In genomic region chr1:131981378-131982013, GRCm38 (mm10) we compare ENCODE assay signal across 8 mouse cellular contexts. TPM values are rescaled to one million over a fixed set of nuclear protein-coding genes. Genes with fewer than 3 reads are reported as not detected.
DNase-seq lines count a peak whose midpoint lies in the region; ATAC-seq and TF ChIP-seq lines count a peak whose summit lies in the region.

No protein-coding gene starts in this region.

- no peaks in the 10 kb centered on the region for H3K9me3 ChIP-seq in embryonic facial prominence, embryonic 10.5 days
- H3K9me3 ChIP-seq in heart, embryonic 16.5 days (replicated peaks; ENCODE audit: control insufficient read depth, low read length): no peaks in the 10 kb centered on the region
- no peaks in the 10 kb centered on the region for H3K9me3 ChIP-seq in liver, embryonic 12.5 days (replicated peaks)
- no peaks in the 10 kb centered on the region for H3K9me3 ChIP-seq in neural tube, embryonic 11.5 days (ENCODE audit: control insufficient read depth, low read length)

- DNase-seq in A20 (ENCODE audit: low read depth, low spot score): peak; percentile 76
- peak; percentile 88 for DNase-seq in adrenal gland, postnatal 10 days
- DNase-seq in embryonic facial prominence, embryonic 10.5 days (ENCODE audit: low spot score): peak; percentile 81
- DNase-seq in kidney, postnatal 14 days: peak; percentile 82
- peak; percentile 84 for DNase-seq in neural tube, embryonic 11.5 days (ENCODE audit: low spot score)

- peak; percentile 76; the same call in 1 of the 2 replicates for TF ChIP-seq CTCF in testis, adult 2 months (IDR thresholded peaks at IDR 0.05; ENCODE audit: control insufficient read depth, insufficient read depth, insufficient replicate concordance, low read depth, low read length)

- peaks cover 14% of the 10 kb centered on the region for H3K36me3 ChIP-seq in embryonic facial prominence, embryonic 10.5 days (replicated peaks)
- H3K36me3 ChIP-seq in heart, embryonic 16.5 days (ENCODE audit: control insufficient read depth, insufficient read depth): no peaks in the 10 kb centered on the region
- H3K36me3 ChIP-seq in liver, embryonic 12.5 days: no peaks in the 10 kb centered on the region
- H3K36me3 ChIP-seq in neural tube, embryonic 11.5 days (ENCODE audit: control insufficient read depth, insufficient read depth, low read length): no peaks in the 10 kb centered on the region
- H3K36me3 ChIP-seq in testis, adult 2 months (ENCODE audit: control insufficient read depth, insufficient read depth, low read length): no peaks in the 10 kb centered on the region

- H3K4me1 ChIP-seq in embryonic facial prominence, embryonic 10.5 days: peaks cover 21% of the 10 kb centered on the region
- H3K4me1 ChIP-seq in heart, embryonic 16.5 days (ENCODE audit: control insufficient read depth, insufficient read depth, low read length): no peaks in the 10 kb centered on the region
- H3K4me1 ChIP-seq in liver, embryonic 12.5 days: no peaks in the 10 kb centered on the region
- no peaks in the 10 kb centered on the region for H3K4me1 ChIP-seq in neural tube, embryonic 11.5 days (ENCODE audit: control insufficient read depth, insufficient read depth, low read length)
- peaks cover 2% of the 10 kb centered on the region; the same call in 1 of the 2 replicates for H3K4me1 ChIP-seq in testis, adult 2 months (ENCODE audit: control insufficient read depth, insufficient read depth, low read length)

- no peak overlapping the region for H3K4me2 ChIP-seq in heart, embryonic 16.5 days (ENCODE audit: low read depth, low read length)
- no peak overlapping the region for H3K4me2 ChIP-seq in liver, embryonic 12.5 days
- H3K4me2 ChIP-seq in neural tube, embryonic 11.5 days (ENCODE audit: low read depth): no peak overlapping the region

- no peak overlapping the region for H3K4me3 ChIP-seq in embryonic facial prominence, embryonic 10.5 days
- H3K4me3 ChIP-seq in heart, embryonic 16.5 days (ENCODE audit: low read length): no peak overlapping the region
- no peak overlapping the region for H3K4me3 ChIP-seq in liver, embryonic 12.5 days
- no peak overlapping the region for H3K4me3 ChIP-seq in neural tube, embryonic 11.5 days (ENCODE audit: low read depth, low read length)
- H3K4me3 ChIP-seq in testis, adult 2 months (ENCODE audit: control insufficient read depth, low read depth, low read length): no peak overlapping the region

- ATAC-seq in heart, embryonic 16.5 days (replicated peaks; ENCODE audit: extremely low read depth, insufficient read depth, low FRiP score): peak; percentile 49; the same call in 1 of the 2 replicates
- ATAC-seq in liver, embryonic 12.5 days: peak; percentile 55
- peak; percentile 67 for ATAC-seq in neural tube, embryonic 11.5 days (ENCODE audit: insufficient read depth, low FRiP score, low TSS enrichment)

- H3K9ac ChIP-seq in heart, embryonic 16.5 days (ENCODE audit: low read length): no peak overlapping the region
- no peak overlapping the region for H3K9ac ChIP-seq in liver, embryonic 12.5 days
- no peak overlapping the region for H3K9ac ChIP-seq in neural tube, embryonic 11.5 days (ENCODE audit: low read length)

- peaks cover 11% of the 10 kb centered on the region for H3K27me3 ChIP-seq in embryonic facial prominence, embryonic 10.5 days (replicated peaks; ENCODE audit: low read depth, poor library complexity, severe bottlenecking)
- no peaks in the 10 kb centered on the region for H3K27me3 ChIP-seq in heart, embryonic 16.5 days (ENCODE audit: control insufficient read depth, insufficient read depth, low read length)
- no peaks in the 10 kb centered on the region for H3K27me3 ChIP-seq in liver, embryonic 12.5 days (replicated peaks)
- no peaks in the 10 kb centered on the region for H3K27me3 ChIP-seq in neural tube, embryonic 11.5 days (ENCODE audit: control insufficient read depth, insufficient read depth, low read length)
- H3K27me3 ChIP-seq in testis, adult 2 months (ENCODE audit: control insufficient read depth, insufficient read depth, low read length): no peaks in the 10 kb centered on the region

- WGBS in embryonic facial prominence, embryonic 10.5 days: 46% methylated on average over 12 of the region's 12 CpGs
- WGBS in heart, embryonic 16.5 days: 53% methylated on average over 12 of the region's 12 CpGs
- 43% methylated on average over 12 of the region's 12 CpGs for WGBS in liver, embryonic 12.5 days (ENCODE audit: insufficient replicate concordance)
- WGBS in neural tube, embryonic 11.5 days: 57% methylated on average over 12 of the region's 12 CpGs

- H3K27ac ChIP-seq in embryonic facial prominence, embryonic 10.5 days (replicated peaks): peak overlapping the region; percentile 25; the same call in 1 of the 2 replicates
- no peak overlapping the region for H3K27ac ChIP-seq in heart, embryonic 16.5 days (ENCODE audit: low read length)
- no peak overlapping the region for H3K27ac ChIP-seq in liver, embryonic 12.5 days
- H3K27ac ChIP-seq in neural tube, embryonic 11.5 days (ENCODE audit: low read depth, low read length): no peak overlapping the region
- H3K27ac ChIP-seq in testis, adult 2 months (ENCODE audit: control insufficient read depth, insufficient read depth, low read depth, low read length): no peak overlapping the region

- TF ChIP-seq POLR2A in testis, adult 2 months (IDR thresholded peaks at IDR 0.05; ENCODE audit: control insufficient read depth, low read depth, low read length): no peak

RNA-seq across cellular contexts. Expression of gene Slc45a3, which starts 18.7 kb away (rescaled TPM):
- total RNA-seq in adrenal gland, postnatal 10 days (2021): 10 to 100 TPM in 1 of 2 experiments, 1 to 10 TPM in 1; 9.9 to 13.8 TPM
- 5.4 and 8.4 TPM in 2 replicates for polyA plus RNA-seq in embryonic facial prominence, embryonic 10.5 days (2016; fragmentation: Nextera tagmentation; extraction: Ambion mirVana)
- polyA plus RNA-seq in heart, embryonic 16.5 days (2015; fragmentation: Nextera tagmentation; extraction: Ambion mirVana): 5.1 and 5.4 TPM in 2 replicates
- polyA plus RNA-seq in liver, embryonic 12.5 days (2016; fragmentation: Nextera tagmentation; extraction: Ambion mirVana): 3.1 and 3.8 TPM in 2 replicates
- polyA plus RNA-seq in neural tube, embryonic 11.5 days (2014; fragmentation: Nextera tagmentation; extraction: Ambion mirVana): 11.8 TPM in 2 replicates
- polyA plus RNA-seq in testis, adult 2 months (2012; rRNA removed): 5.7 and 6.3 TPM in 2 replicates

RNA-seq across cellular contexts. Expression of gene Elk4, which starts 25.9 kb away (rescaled TPM):
- 100 to 1,000 TPM; 115 to 128 TPM for total RNA-seq in adrenal gland, postnatal 10 days (2021)
- 12.0 and 13.3 TPM in 2 replicates for polyA plus RNA-seq in embryonic facial prominence, embryonic 10.5 days (2016; fragmentation: Nextera tagmentation; extraction: Ambion mirVana)
- 17.5 and 17.8 TPM in 2 replicates for polyA plus RNA-seq in heart, embryonic 16.5 days (2015; fragmentation: Nextera tagmentation; extraction: Ambion mirVana)
- polyA plus RNA-seq in liver, embryonic 12.5 days (2016; fragmentation: Nextera tagmentation; extraction: Ambion mirVana): 14.4 and 16.4 TPM in 2 replicates
- 18.7 and 21.6 TPM in 2 replicates for polyA plus RNA-seq in neural tube, embryonic 11.5 days (2014; fragmentation: Nextera tagmentation; extraction: Ambion mirVana)
- 3.9 and 4.3 TPM in 2 replicates for polyA plus RNA-seq in testis, adult 2 months (2012; rRNA removed)
